Mouse (Mus musculus): ENCODE measurements around the gene Gng4. TPM values are rescaled to one million over a fixed set of nuclear protein-coding genes. Genes with fewer than 3 reads are reported as not detected.
A peak's percentile ranks its signal among the peaks of the same experiment; 100 is the strongest.

The Gng4 gene
- polyA plus RNA-seq, 1 experiment from 2014 or later = 91.0 TPM

DNA sequence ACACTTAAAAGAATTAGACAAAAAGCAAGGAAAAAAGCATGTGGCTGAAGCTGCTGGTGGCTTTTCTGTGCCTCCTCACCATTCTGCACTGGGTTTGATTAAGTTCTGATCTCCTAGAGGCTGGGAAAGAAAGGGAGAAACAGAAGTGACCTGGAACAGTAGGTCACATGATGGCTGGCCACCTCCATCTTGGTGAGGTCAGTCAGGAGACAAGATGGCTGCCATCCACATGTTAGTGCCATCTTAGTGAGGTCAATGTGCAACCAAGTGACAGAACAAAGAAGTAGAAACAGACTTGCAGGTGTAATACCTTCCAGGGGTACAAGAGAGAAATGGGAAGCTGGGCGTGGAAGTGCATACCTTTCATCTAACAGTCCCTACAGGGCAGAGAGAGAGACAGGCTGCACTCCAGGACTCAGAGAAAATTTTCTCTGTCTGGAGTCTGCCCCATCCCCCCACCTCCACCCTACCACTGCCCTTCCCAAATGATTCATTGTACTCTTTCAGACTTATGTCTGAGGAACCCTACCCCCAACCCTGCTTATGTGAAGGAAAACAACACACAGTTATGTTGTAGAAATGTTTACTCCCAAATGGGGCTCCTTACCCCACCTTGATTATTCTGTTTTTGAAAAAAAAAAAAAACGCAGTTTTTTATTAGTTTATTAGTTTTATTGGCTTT, 83.4 kb downstream of the Gng4 start:
- H3K9ac ChIP-seq = no peak overlapping the region
- H3K36me3 ChIP-seq = no peaks in the 10 kb centered on the region
- no peaks in the 10 kb centered on the region for H3K27me3 ChIP-seq
- ATAC-seq (ENCODE audit: low FRiP score, low read depth) = 0 out of 2 replicates have a peak, but pooled peaks have one; percentile 27
- no peak overlapping the region for H3K4me3 ChIP-seq
- H3K9me3 ChIP-seq = no peaks in the 10 kb centered on the region
- WGBS = 98% methylated on average over 2 of the region's 2 CpGs
- no peak overlapping the region for H3K4me2 ChIP-seq
- H3K4me1 ChIP-seq (replicated peaks) = no peaks in the 10 kb centered on the region
- H3K27ac ChIP-seq (replicated peaks) = no peak overlapping the region

- H3K27ac ChIP-seq (replicated peaks) = no peak overlapping the region
- no peak overlapping the region for H3K9ac ChIP-seq
- H3K9me3 ChIP-seq = no peaks in the 10 kb centered on the region
- WGBS = 11% methylated on average over 3 of the region's 3 CpGs
- H3K4me1 ChIP-seq (replicated peaks) = no peaks in the 10 kb centered on the region
- H3K4me3 ChIP-seq = no peak overlapping the region
- no peaks in the 10 kb centered on the region for H3K36me3 ChIP-seq
- ATAC-seq (ENCODE audit: low FRiP score, low read depth) = peak; percentile 90; the same call in 1 of the 2 replicates
- H3K4me2 ChIP-seq = no peak overlapping the region
- no peaks in the 10 kb centered on the region for H3K27me3 ChIP-seq
Measured at GRCm38 (mm10) chr13:13867922-13868321, 84.1 kb downstream of the Gng4 start.

Other genes with a start within 250 kb of the Gng4 start
- gene Lyst, start 193.7 kb upstream of the Gng4 start, polyA plus RNA-seq (2015; fragmentation: Nextera tagmentation; extraction: Ambion mirVana) = 4.7 and 5.0 TPM in 2 replicates
- gene B3galnt2, start 170.4 kb downstream of the Gng4 start, polyA plus RNA-seq (2015; fragmentation: Nextera tagmentation; extraction: Ambion mirVana) = 16.7 and 18.6 TPM in 2 replicates